Mouse (Mus musculus): ENCODE data around the gene Tdp2. TPM values are rescaled to one million over a fixed set of nuclear protein-coding genes. Genes with fewer than 3 reads are reported as not detected.

Gene Tdp2
- polyA plus RNA-seq, 1 experiment from 2014 or later, result 22.0 TPM

GRCm38 (mm10) chr13:24801308-24801921 is 30.1 kb upstream of the Tdp2 start, which contains the start of gene BC005537:
Gene BC005537, plus strand, starts transcription at chr13:24801657.
- ATAC-seq (ENCODE audit: low FRiP score, low TSS enrichment), result peak; percentile 69
- Histone ChIP-seq H3K4me2 (replicated peaks; ENCODE audit: low read depth) (peak within 1 kb of the TSS; percentile 88), H3K4me1 (replicated peaks; ENCODE audit: control insufficient read depth, insufficient read depth) (no peaks in the 10 kb centered on the region), H3K27me3 (ENCODE audit: control insufficient read depth, insufficient read depth, low read length) (no peaks in the 10 kb centered on the region), H3K4me3 (ENCODE audit: low read depth, low read length) (peak within 1 kb of the TSS; percentile 97), H3K9ac (ENCODE audit: low read length) (peak within 1 kb of the TSS; percentile 98), H3K27ac (replicated peaks) (peak within 1 kb of the TSS; percentile 100), H3K9me3 (ENCODE audit: control insufficient read depth, low read length) (no peaks in the 10 kb centered on the region), H3K36me3 (ENCODE audit: control insufficient read depth, insufficient read depth, low read length) (peaks cover 4% of the 10 kb centered on the region; the same call in 1 of the 2 replicates)
- DNase-seq (ENCODE audit: low spot score), result peak; percentile 76
- TF ChIP-seq CTCF (IDR thresholded peaks at IDR 0.05; ENCODE audit: low read depth) (peak; percentile 31), EP300 (optimal IDR thresholded peaks at IDR 0.05) (no peak)
- WGBS, result under 1% methylated on average over 65 of the region's 74 CpGs

GRCm38 (mm10) chr13:24802131-24802691 is 29.3 kb upstream of the Tdp2 start:
- Histone ChIP-seq H3K9ac (ENCODE audit: low read length) (peak overlapping the region; percentile 98), H3K36me3 (ENCODE audit: control insufficient read depth, insufficient read depth, low read length) (peaks cover 4% of the 10 kb centered on the region; the same call in 1 of the 2 replicates), H3K4me2 (replicated peaks; ENCODE audit: low read depth) (peak overlapping the region; percentile 88), H3K4me1 (replicated peaks; ENCODE audit: control insufficient read depth, insufficient read depth) (no peaks in the 10 kb centered on the region), H3K4me3 (ENCODE audit: low read depth, low read length) (peak overlapping the region; percentile 97), H3K27me3 (ENCODE audit: control insufficient read depth, insufficient read depth, low read length) (no peaks in the 10 kb centered on the region), H3K27ac (replicated peaks) (peak overlapping the region; percentile 100), H3K9me3 (ENCODE audit: control insufficient read depth, low read length) (no peaks in the 10 kb centered on the region)
- TF ChIP-seq EP300 (optimal IDR thresholded peaks at IDR 0.05), result no peak
- TF ChIP-seq CTCF (IDR thresholded peaks at IDR 0.05; ENCODE audit: low read depth), result no peak
- DNase-seq (ENCODE audit: low spot score) (peak; percentile 44), ATAC-seq (ENCODE audit: low FRiP score, low TSS enrichment) (no peak)
- WGBS, result under 1% methylated on average over 26 of the region's 26 CpGs

- H3K9ac ChIP-seq (ENCODE audit: low read length), result peak overlapping the region; percentile 13; the same call in 1 of the 2 replicates
- DNase-seq (ENCODE audit: low spot score), result no peak
- peak overlapping the region; percentile 97 for H3K4me3 ChIP-seq (ENCODE audit: low read depth, low read length)
- TF ChIP-seq CTCF (IDR thresholded peaks at IDR 0.05; ENCODE audit: low read depth) (no peak), EP300 (optimal IDR thresholded peaks at IDR 0.05) (no peak)
- H3K9me3 ChIP-seq (ENCODE audit: control insufficient read depth, low read length), result no peaks in the 10 kb centered on the region
- peaks cover 4% of the 10 kb centered on the region; the same call in 1 of the 2 replicates for H3K36me3 ChIP-seq (ENCODE audit: control insufficient read depth, insufficient read depth, low read length)
- H3K27me3 ChIP-seq (ENCODE audit: control insufficient read depth, insufficient read depth, low read length), result no peaks in the 10 kb centered on the region
- H3K4me1 ChIP-seq (replicated peaks; ENCODE audit: control insufficient read depth, insufficient read depth), result no peaks in the 10 kb centered on the region
- ATAC-seq (ENCODE audit: low FRiP score, low TSS enrichment), result no peak
- H3K27ac ChIP-seq (replicated peaks), result no peak overlapping the region
- peak overlapping the region; percentile 88 for H3K4me2 ChIP-seq (replicated peaks; ENCODE audit: low read depth)
- 4% methylated on average over 2 of the region's 2 CpGs for WGBS
These were observed 28.3 kb upstream of the Tdp2 start for GRCm38 (mm10) chr13:24803196-24803595.

GRCm38 (mm10) chr13:24806079-24806478 is 25.4 kb upstream of the Tdp2 start:
- H3K36me3 ChIP-seq (ENCODE audit: control insufficient read depth, insufficient read depth, low read length), result peaks cover 13% of the 10 kb centered on the region
- TF ChIP-seq CTCF (IDR thresholded peaks at IDR 0.05; ENCODE audit: low read depth) (no peak), EP300 (optimal IDR thresholded peaks at IDR 0.05) (no peak)
- no peaks in the 10 kb centered on the region for H3K4me1 ChIP-seq (replicated peaks; ENCODE audit: control insufficient read depth, insufficient read depth)
- no peak for ATAC-seq (ENCODE audit: low FRiP score, low TSS enrichment)
- H3K9ac ChIP-seq (ENCODE audit: low read length), result no peak overlapping the region
- no peak overlapping the region for H3K27ac ChIP-seq (replicated peaks)
- no peak for DNase-seq (ENCODE audit: low spot score)
- H3K9me3 ChIP-seq (ENCODE audit: control insufficient read depth, low read length), result no peaks in the 10 kb centered on the region
- H3K27me3 ChIP-seq (ENCODE audit: control insufficient read depth, insufficient read depth, low read length), result no peaks in the 10 kb centered on the region
- no peak overlapping the region for H3K4me2 ChIP-seq (replicated peaks; ENCODE audit: low read depth)
- no peak overlapping the region for H3K4me3 ChIP-seq (ENCODE audit: low read depth, low read length)

GRCm38 (mm10) chr13:24812521-24812920 is 19.0 kb upstream of the Tdp2 start:
- Histone ChIP-seq H3K27me3 (ENCODE audit: control insufficient read depth, insufficient read depth, low read length) (no peaks in the 10 kb centered on the region), H3K4me2 (replicated peaks; ENCODE audit: low read depth) (no peak overlapping the region), H3K4me1 (replicated peaks; ENCODE audit: control insufficient read depth, insufficient read depth) (no peaks in the 10 kb centered on the region), H3K9ac (ENCODE audit: low read length) (no peak overlapping the region), H3K4me3 (ENCODE audit: low read depth, low read length) (no peak overlapping the region), H3K27ac (replicated peaks) (no peak overlapping the region), H3K36me3 (ENCODE audit: control insufficient read depth, insufficient read depth, low read length) (peaks cover 28% of the 10 kb centered on the region), H3K9me3 (ENCODE audit: control insufficient read depth, low read length) (no peaks in the 10 kb centered on the region)
- ATAC-seq (ENCODE audit: low FRiP score, low TSS enrichment), result no peak
- 87% methylated on average over 2 of the region's 2 CpGs for WGBS
- no peak for TF ChIP-seq CTCF (IDR thresholded peaks at IDR 0.05; ENCODE audit: low read depth)
- no peak for TF ChIP-seq EP300 (optimal IDR thresholded peaks at IDR 0.05)
- no peak for DNase-seq (ENCODE audit: low spot score)

- Histone ChIP-seq H3K9me3 (ENCODE audit: control insufficient read depth, low read length) (no peaks in the 10 kb centered on the region), H3K36me3 (ENCODE audit: control insufficient read depth, insufficient read depth, low read length) (peaks cover 24% of the 10 kb centered on the region), H3K27ac (replicated peaks) (no peak overlapping the region), H3K4me3 (ENCODE audit: low read depth, low read length) (no peak overlapping the region), H3K27me3 (ENCODE audit: control insufficient read depth, insufficient read depth, low read length) (no peaks in the 10 kb centered on the region), H3K4me2 (replicated peaks; ENCODE audit: low read depth) (no peak overlapping the region), H3K4me1 (replicated peaks; ENCODE audit: control insufficient read depth, insufficient read depth) (no peaks in the 10 kb centered on the region), H3K9ac (ENCODE audit: low read length) (no peak overlapping the region)
- DNase-seq (ENCODE audit: low spot score), result no peak
- TF ChIP-seq CTCF (IDR thresholded peaks at IDR 0.05; ENCODE audit: low read depth), result no peak
- TF ChIP-seq EP300 (optimal IDR thresholded peaks at IDR 0.05), result no peak
- 88% methylated on average over 1 of the region's 1 CpGs for WGBS
- no peak for ATAC-seq (ENCODE audit: low FRiP score, low TSS enrichment)
These were observed 16.9 kb upstream of the Tdp2 start for GRCm38 (mm10) chr13:24814616-24815015.
